Mouse (Mus musculus) cerebellum, adult 2 months (tissue): Measurements from ENCODE around the gene Mapk8ip1.

Source experiments
- CTCF ChIP-seq: fragments of 200-500 bp; IDR thresholded peaks from 2 replicates; pipeline ENCODE4 v1.5.1; 2011; ENCODE audit warnings: low read depth, mild to moderate bottlenecking, control low read depth, low read length, moderate library complexity, borderline replicate concordance; ENCODE audit not compliant: insufficient read depth
- POLR2A ChIP-seq: fragments of 200-500 bp; IDR thresholded peaks from 2 replicates; pipeline ENCODE4 v1.6.1; 2011; ENCODE audit warnings: low read length, control low read depth, borderline replicate concordance; ENCODE audit not compliant: insufficient read depth

DNA sequence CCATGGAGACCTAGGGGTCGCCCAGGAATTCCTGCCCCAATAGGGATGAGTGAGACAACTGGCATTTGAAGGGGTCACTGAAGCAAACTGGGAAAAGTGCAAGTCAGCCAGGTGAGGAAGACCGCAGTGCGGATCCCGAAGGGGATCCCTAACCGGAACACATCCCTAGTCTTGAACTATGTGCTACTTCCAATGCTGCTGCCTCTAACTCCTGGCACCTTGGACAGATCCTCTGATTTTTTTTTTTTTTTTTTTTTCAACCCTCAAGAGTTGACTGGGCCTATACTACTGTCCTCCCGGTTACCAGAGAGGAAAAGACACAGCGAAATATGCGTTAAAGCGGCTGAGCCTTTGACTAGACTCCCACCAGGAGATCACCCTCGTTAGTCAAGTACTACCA, 11.4 kb downstream of the Mapk8ip1 start:
- TF ChIP-seq CTCF (no peak), POLR2A (no peak)
